Mouse (Mus musculus) gonadal fat pad, adult 2 months (tissue): Measurements from ENCODE around the gene Ak5. TPM values are rescaled to one million over a fixed set of nuclear protein-coding genes. Genes with fewer than 3 reads are reported as not detected.
"Not testable (repeated sequence)": the region's sequence is repeated elsewhere in the genome, so short reads cannot be mapped to it uniquely, and the experiment has no call there.

Experiments used
- DNase-seq: peaks from one replicate; pipeline ENCODE4 v3.0.0-alpha.2; 2012; ENCODE audit warnings: low read depth
- polyA plus RNA-seq: library from polyadenylated mRNA; depleted of rRNA; stranded (reverse); fragments of >200 nt; gene quantifications from 2 replicates; pipeline ENCODE4 v1.2.3, GENCODE M21; 2012

The Ak5 gene
- polyA plus RNA-seq, 1 experiment = 1.5 TPM

DNA sequence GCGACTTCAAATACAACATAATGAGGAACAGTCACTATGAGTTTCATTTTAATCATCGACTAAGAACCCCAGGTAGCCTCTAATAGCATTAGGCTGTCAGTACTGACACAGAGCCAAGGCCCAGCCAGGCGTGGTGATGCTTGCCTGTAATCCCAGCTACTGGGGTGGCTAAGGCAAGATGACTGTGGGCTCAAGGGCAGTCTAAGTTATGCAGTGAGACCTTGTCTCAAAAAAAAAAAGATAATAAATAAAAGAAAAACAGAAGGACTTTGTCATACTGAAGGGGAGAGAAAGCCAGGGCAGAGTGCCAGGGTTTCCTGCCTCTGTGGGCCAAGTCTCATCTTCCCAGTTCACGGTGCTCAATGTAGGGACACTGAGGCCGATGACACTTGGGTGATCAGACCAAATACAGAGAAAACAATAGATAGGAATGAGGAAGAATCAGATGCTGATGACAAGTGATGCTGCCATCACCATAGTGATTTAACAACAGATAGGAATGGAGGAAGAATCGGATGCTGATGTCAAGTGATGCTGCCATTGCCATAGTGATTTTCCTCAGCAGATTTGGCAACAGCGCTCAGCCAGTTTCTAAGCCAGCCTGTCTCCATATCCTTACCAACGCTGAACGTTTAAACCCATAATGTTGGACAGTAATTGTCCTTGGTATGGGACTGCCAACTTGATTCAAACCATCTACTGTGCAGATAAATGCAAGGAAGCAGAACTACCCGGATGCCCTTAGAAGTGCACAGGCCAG, 42.9 kb downstream of the Ak5 start:
- DNase-seq = no peak

- DNase-seq = no peak
These were observed 47.6 kb downstream of the Ak5 start for GRCm38 (mm10) chr3:152620534-152620933.

- no peak for DNase-seq
These were observed 48.1 kb downstream of the Ak5 start for GRCm38 (mm10) chr3:152620058-152620457.

DNA sequence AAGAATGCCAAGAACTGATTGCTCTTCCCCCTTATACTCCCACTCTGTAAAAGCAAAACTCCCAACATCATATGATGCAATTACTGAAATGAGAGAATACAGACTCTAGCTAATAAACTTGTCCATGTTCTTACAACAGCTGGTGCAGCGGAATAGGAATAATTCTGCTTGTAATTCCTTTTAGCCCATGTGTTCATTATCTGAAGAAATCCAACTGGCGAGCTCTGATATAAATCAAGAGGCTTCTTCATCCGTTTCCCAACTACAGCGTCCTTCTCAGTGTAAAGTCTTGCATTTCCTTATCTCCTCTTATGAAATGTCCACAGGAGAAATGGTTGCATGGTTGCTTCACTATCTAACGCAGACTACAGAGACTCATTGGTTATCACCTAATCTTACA, 59.1 kb downstream of the Ak5 start:
- DNase-seq = peak; percentile 9

DNA sequence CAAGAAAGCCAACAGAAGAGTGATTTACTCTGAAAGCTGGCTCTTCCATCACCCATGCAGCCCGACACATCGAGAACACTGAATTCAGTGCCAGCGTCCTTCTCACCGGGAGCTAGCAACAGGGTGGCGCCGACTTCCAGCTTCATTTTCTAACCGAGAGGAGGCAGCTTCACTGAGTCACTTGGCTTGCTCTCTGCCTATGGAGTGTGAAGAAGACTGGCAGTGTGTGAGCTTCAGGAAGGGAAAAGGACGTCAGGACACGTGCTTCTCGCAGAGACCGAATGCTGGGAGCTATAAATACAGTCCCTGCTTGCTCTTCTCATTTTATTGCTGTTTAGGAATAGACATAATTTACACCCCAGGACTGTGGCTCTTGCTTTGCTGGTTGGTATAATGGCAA, 62.3 kb downstream of the Ak5 start:
- DNase-seq = no peak

DNA sequence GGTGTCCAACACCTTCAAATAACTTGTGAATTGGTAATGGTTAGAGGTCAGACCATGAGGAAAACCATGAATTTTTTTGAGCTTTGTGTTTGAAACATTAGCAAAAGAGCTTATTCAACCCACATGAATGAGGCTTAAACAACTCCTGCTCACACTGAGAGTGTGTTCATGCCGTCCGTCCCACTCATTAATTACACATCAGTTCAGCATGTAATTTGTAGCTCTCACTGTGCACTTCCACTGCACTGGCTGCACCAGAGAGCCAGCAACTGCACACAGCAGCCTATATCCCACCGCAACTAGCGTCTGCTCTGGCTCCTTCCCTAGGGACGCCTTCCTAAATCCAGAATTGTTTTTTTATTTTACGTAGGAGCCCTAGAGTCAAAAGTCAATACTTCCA, 68.5 kb downstream of the Ak5 start:
- no peak for DNase-seq

- no peak for DNase-seq
These were observed 71.6 kb downstream of the Ak5 start for GRCm38 (mm10) chr3:152596406-152597050.

GRCm38 (mm10) chr3:152592767-152593425, 75.3 kb downstream of the Ak5 start:
- DNase-seq = no peak

DNA sequence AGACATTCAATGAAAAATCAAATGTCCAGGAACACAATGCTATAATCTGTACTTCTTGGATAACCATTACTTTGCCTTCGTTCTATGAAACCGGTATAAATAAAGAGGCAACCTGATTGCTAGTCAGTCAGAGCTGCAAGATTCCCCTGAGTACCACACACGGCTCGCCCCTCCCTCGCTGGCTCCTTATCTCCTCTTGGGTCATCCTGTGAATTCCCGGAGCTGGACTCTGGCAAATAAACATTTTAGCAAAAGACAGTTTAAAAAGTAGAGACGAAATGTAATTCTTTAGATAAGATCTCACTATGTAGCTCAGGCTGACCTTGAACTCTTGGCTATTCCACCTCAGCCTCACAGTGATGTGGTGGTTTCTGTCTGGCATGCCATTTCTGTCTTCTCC, 77.7 kb downstream of the Ak5 start:
- no peak for DNase-seq

GRCm38 (mm10) chr3:152589101-152589500, 79.1 kb downstream of the Ak5 start:
- not testable (repeated sequence) for DNase-seq

DNA sequence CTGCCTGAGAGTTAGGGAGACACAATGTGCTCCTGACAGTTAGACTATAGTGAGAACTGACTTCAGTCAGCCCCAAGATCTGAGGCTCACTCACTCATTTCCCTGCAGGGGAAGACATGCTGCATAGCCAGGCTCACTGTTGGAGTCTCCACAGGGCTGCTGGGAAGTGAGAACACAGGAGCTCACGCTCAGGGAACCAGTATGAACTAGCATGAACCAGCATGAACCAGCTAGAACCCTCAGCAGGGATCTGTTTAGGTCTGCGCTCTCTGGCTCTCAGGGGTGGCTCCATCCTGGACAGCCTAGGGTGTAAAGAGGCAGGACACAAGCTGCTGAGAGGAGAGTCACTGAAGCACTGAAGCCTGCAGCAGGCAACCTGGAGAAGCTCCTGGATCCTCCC, 81.2 kb downstream of the Ak5 start:
- DNase-seq = no peak

- DNase-seq = no peak
These were observed 82.0 kb downstream of the Ak5 start for GRCm38 (mm10) chr3:152586191-152586590.

DNA sequence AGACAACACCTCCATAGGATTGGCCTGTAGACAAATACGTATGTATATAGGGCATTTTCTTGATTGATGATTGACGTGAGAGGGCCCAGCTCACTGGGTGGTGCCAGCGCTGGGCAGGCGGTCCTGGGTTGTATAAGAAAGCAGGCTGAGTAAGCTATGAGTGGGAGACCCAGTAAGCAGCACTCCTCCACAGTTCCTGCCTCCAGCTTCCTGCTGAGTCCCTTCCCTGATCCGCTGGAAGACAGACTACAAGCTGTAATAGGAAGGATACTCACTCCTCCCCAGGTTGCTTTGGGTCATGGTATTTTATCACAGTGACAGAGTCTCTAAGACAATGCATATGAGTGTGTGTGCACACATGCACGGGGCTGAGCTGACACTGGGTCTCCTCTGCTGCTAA, 82.6 kb downstream of the Ak5 start:
- DNase-seq = no peak

DNA sequence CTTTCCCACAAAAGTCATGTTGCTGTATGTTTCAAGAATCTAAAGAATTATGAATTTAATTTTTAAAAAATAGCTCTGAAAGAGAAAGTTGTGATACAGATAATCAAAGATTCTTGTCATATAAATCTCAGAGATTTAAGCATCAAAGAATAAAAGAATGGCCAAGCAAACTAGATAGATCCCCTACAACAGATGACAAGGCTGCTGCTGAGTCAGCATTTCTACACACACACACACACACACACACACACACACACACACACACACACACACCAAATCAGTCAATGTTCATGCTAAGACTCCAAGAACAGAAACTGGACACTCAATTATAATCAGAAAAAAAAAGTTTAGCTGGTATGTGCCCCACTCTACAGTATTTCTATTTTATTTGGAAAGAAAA, 85.1 kb downstream of the Ak5 start:
- DNase-seq = no peak

DNA sequence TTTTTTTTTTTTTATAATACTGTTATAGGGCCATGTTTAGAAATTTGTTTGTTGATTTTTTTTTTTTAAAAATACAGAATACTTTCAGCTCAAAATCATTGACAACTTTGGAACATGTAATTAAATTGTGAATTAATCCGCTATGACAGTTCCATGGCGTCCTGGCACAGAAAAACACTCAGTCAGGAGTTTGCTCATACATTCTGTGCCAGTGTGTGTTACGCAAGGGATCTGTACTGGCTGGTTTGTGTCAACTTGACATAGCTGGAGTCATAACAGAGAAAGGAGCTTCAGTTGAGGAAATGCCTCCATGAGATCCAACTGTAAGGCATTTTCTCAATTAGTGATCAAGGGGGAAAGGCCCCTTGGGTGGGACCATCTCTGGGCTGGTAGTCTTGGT, 86.3 kb downstream of the Ak5 start:
- peak; percentile 62 for DNase-seq

GRCm38 (mm10) chr3:152579984-152580591, 88.1 kb downstream of the Ak5 start:
- DNase-seq = no peak

DNA sequence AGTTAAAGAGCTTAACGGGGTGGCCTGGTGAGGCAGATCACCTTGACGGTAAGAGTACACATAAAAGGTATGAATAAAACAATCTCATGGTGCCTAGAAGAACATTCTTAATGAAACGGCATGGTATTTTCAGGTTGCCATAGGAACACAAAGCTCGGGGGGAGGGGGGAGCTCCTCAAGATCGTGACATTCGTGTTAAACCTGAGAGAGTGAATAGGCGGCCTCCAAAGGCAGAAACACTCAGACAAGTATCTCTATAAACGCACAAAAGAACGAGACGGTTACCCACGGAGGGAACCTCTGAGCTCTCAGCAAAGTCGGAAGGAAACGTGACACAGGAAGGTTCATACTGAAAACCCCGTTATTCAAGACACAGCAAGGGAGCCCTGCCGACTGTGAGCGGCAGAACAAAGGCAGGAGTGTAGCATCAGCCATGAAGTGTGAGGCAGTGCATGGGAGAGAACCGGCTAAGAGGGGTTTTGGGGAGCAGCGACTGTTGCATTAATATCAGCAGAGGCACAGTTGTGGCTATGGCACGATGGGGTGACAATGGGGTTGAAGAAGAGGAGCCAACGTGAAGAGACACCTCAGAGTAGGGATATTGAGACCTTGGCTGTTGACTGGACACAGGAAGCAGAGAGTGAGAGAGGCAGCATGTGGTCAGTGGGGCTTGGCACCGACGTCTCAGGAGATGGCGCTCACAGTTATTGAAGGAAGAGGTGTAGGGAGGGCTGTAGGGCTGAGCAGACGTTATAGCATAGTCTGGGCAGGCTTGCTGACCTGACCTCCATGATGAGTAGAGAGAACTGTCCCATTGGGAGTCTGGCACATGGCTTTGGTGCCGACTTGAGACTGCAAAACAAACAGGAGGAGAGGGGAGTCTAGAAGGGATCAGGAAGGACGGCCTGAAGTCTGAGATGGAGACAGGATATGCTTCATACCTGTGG, 89.6 kb downstream of the Ak5 start:
- DNase-seq = no peak

GRCm38 (mm10) chr3:152577763-152578162, 90.4 kb downstream of the Ak5 start:
- no peak for DNase-seq

GRCm38 (mm10) chr3:152577273-152577672, 90.9 kb downstream of the Ak5 start:
- no peak for DNase-seq

DNA sequence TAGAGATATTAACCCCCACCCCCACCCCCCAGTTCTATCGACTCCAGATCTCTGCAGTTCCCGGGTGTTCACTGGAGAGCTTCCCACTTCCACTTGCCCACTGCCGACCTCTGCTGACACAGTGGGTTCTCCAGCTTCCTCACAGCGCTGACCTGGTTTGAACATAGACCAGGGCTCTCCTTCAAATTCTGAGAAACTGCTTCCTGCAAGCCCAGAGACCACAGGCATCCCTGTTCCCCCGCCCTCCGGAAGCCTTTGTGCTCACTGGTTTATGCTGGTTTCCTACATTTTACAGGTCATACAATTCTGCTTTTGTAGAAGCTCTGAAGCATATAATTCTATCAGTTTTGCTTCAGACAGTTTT, 98.9 kb downstream of the Ak5 start:
- no peak for DNase-seq

DNA sequence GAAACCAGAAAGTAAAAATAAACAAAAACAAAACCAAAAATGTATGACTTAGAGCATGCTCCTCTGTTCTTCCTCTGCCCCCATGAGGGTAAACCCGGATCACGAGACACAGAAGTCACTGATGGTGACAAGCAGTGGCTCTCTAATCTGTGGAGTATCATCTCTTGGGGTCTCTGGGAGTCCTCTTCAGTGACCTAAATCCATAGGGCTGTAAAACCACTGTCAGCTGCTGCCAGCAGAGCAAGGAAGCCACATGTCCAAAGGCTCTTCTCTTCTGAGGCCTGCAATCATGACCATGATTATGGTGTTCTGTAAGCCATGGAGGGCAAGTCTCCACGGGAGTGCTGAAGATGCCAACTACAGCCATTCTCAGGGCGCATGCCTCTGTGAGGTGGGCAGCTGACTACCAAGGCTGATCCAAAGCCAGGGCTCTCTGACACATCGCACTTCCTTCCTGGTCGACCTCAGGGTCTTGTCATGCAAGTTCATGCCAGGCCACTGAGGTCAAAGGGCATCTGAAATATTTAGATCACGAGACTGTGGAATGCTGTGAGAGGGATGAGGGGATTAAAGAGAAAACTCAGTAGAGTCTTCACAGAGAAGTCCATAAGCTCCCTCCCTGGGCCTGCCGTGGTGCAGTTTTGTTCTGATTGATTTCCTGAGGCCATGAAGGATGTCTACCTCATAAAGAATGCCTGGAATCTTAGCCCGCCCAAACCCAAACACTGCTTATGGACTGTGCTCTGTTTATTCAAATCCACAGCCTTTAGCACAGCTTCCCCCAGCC, 99.5 kb downstream of the Ak5 start:
- DNase-seq = no peak
